Mouse (Mus musculus): ENCODE data around the gene Gm20388.

GRCm38 (mm10) chr8:121085561-121085960, 1174.9 kb downstream of the Gm20388 start:
- no peak for TF ChIP-seq CTCF (IDR thresholded peaks at IDR 0.05; ENCODE audit: low read depth)
- no peak for TF ChIP-seq EP300 (IDR thresholded peaks at IDR 0.05; ENCODE audit: low read depth)
